Mouse (Mus musculus): ENCODE results near the gene Dysf. TPM values are rescaled to one million over a fixed set of nuclear protein-coding genes. Genes with fewer than 3 reads are reported as not detected.

Gene Dysf
- polyA plus RNA-seq, 1 experiment from 2014 or later: 13.2 TPM

DNA sequence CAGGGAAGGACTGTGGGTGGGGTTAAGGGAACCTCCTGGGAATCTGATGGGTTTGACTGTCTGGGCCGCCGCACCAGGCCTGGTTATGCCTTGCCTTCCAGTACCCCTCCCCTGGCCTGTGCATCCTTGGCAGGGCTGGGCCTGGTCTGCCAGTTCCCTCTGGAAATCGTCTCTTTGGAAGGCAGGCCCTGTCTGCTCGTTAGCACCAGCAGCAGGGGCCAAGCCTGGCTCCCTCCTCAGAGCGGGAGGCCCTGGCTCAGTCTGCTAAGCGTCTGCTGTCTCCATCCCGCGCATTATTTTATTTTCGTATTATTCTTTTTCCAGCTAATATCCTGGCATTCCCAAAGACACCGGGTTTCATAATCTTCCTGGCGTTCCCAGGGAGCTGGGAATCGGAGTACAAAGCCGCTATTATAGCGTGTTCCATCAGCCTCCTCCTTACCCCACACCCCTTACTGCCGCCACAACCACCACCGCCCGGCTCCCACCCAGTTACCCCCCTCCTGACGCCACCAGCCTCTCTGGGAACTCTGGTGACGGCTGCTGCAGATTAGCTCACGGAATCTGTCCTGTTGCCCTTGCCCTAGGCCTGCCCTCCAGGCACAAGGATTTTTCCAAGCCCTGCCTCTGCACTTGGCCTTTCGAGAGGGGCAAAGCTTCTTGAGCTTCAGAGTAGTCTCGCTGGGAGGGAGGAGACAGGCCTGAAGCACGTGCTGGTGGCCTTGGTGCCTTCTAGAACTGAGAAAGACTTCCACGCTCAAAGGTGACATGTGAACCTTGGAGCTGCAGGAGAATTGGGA, 111.5 kb downstream of the Dysf start:
- no peaks in the 10 kb centered on the region for H3K27me3 ChIP-seq (ENCODE audit: control insufficient read depth, insufficient read depth, low read length)
- no peaks in the 10 kb centered on the region for H3K9me3 ChIP-seq (replicated peaks; ENCODE audit: control insufficient read depth, low read length)
- H3K4me1 ChIP-seq (ENCODE audit: control insufficient read depth, insufficient read depth, low read length): peaks cover 9% of the 10 kb centered on the region
- H3K27ac ChIP-seq (ENCODE audit: low read length): no peak overlapping the region
- H3K36me3 ChIP-seq (ENCODE audit: control insufficient read depth, insufficient read depth): no peaks in the 10 kb centered on the region; the same call in 1 of the 2 replicates
- no peak overlapping the region for H3K9ac ChIP-seq (ENCODE audit: low read length)
- WGBS: 47% methylated on average over 24 of the region's 24 CpGs
- H3K4me3 ChIP-seq (ENCODE audit: low read length): no peak overlapping the region
- no peak for ATAC-seq (replicated peaks; ENCODE audit: extremely low read depth, insufficient read depth, low FRiP score)
- no peak overlapping the region for H3K4me2 ChIP-seq (ENCODE audit: low read depth, low read length)

DNA sequence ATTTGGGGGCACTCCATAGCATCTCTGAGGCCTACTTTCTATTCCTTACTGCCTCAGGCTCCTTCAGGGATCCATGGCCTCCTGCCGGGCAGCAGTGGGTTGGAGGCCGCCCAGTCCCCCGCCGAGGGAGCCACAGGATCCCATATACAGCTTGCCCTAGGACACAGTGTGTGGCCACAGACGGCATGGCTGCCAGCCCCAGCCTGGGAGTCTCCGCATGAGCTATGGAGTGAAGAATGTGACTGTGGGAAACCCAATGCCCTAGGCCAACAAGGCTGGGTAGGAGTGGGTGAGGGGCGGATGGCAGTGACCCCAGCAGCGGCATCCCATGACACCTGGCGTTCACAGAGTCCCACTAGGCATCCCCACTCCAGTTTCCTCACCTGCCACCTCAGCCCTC, 116.2 kb downstream of the Dysf start:
- Histone ChIP-seq H3K4me3 (ENCODE audit: low read length) (no peak overlapping the region), H3K27me3 (ENCODE audit: control insufficient read depth, insufficient read depth, low read length) (no peaks in the 10 kb centered on the region), H3K9me3 (replicated peaks; ENCODE audit: control insufficient read depth, low read length) (no peaks in the 10 kb centered on the region), H3K27ac (ENCODE audit: low read length) (no peak overlapping the region), H3K4me2 (ENCODE audit: low read depth, low read length) (no peak overlapping the region), H3K4me1 (ENCODE audit: control insufficient read depth, insufficient read depth, low read length) (peaks cover 9% of the 10 kb centered on the region), H3K9ac (ENCODE audit: low read length) (no peak overlapping the region), H3K36me3 (ENCODE audit: control insufficient read depth, insufficient read depth) (peaks cover 3% of the 10 kb centered on the region; the same call in 1 of the 2 replicates)
- ATAC-seq (replicated peaks; ENCODE audit: extremely low read depth, insufficient read depth, low FRiP score): no peak
- WGBS: 89% methylated on average over 9 of the region's 9 CpGs

DNA sequence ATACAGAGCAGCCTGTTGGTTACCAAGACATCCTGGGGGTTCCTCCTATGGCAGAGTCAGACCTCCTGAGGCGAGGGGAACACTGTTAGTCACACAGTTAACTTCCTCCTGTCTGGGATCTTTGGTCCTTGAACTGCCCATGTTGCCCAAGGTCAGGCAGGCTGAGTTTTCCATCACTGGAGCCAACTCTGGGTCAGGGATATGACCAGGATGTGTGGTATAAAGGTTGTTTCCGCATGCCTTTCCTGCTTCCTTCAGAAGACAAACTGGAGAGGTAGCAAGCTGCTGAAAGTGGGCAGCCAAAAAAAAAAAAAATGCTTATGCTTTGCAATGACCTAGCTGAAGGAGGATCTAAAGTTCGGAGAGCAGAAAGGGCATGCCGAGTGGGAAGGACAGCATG, 116.7 kb downstream of the Dysf start:
- peaks cover 9% of the 10 kb centered on the region for H3K4me1 ChIP-seq (ENCODE audit: control insufficient read depth, insufficient read depth, low read length)
- no peak for ATAC-seq (replicated peaks; ENCODE audit: extremely low read depth, insufficient read depth, low FRiP score)
- 74% methylated on average over 4 of the region's 4 CpGs for WGBS
- H3K4me2 ChIP-seq (ENCODE audit: low read depth, low read length): no peak overlapping the region
- no peak overlapping the region for H3K9ac ChIP-seq (ENCODE audit: low read length)
- no peaks in the 10 kb centered on the region for H3K9me3 ChIP-seq (replicated peaks; ENCODE audit: control insufficient read depth, low read length)
- no peak overlapping the region for H3K27ac ChIP-seq (ENCODE audit: low read length)
- H3K4me3 ChIP-seq (ENCODE audit: low read length): no peak overlapping the region
- peaks cover 5% of the 10 kb centered on the region; the same call in 1 of the 2 replicates for H3K36me3 ChIP-seq (ENCODE audit: control insufficient read depth, insufficient read depth)
- no peaks in the 10 kb centered on the region for H3K27me3 ChIP-seq (ENCODE audit: control insufficient read depth, insufficient read depth, low read length)

DNA sequence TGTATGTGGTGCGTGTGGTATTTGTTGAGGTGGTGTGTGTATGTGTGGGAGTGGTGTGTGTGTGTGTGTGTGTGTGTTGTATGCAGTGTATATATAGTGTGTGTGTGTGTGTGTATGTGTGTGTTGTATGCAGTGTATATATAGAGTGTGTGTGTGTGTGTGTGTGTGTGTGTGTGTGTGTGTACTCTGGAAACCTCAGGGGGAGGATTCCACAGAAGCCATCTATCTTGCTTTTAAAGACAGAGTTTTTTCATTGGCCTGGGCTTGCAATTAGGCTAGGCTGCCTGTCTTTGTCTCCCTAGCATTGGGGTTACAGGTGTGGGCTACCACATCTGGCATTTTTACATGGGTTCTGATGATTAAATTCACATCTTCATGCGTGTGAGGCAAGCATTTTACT, 119.8 kb downstream of the Dysf start:
- no peak overlapping the region for H3K9ac ChIP-seq (ENCODE audit: low read length)
- H3K27me3 ChIP-seq (ENCODE audit: control insufficient read depth, insufficient read depth, low read length): no peaks in the 10 kb centered on the region
- no peak overlapping the region for H3K4me3 ChIP-seq (ENCODE audit: low read length)
- H3K36me3 ChIP-seq (ENCODE audit: control insufficient read depth, insufficient read depth): peaks cover 5% of the 10 kb centered on the region; the same call in 1 of the 2 replicates
- H3K4me1 ChIP-seq (ENCODE audit: control insufficient read depth, insufficient read depth, low read length): peaks cover 3% of the 10 kb centered on the region
- no peak for ATAC-seq (replicated peaks; ENCODE audit: extremely low read depth, insufficient read depth, low FRiP score)
- no peak overlapping the region for H3K27ac ChIP-seq (ENCODE audit: low read length)
- H3K9me3 ChIP-seq (replicated peaks; ENCODE audit: control insufficient read depth, low read length): no peaks in the 10 kb centered on the region
- 86% methylated on average over 2 of the region's 2 CpGs for WGBS
- H3K4me2 ChIP-seq (ENCODE audit: low read depth, low read length): no peak overlapping the region

DNA sequence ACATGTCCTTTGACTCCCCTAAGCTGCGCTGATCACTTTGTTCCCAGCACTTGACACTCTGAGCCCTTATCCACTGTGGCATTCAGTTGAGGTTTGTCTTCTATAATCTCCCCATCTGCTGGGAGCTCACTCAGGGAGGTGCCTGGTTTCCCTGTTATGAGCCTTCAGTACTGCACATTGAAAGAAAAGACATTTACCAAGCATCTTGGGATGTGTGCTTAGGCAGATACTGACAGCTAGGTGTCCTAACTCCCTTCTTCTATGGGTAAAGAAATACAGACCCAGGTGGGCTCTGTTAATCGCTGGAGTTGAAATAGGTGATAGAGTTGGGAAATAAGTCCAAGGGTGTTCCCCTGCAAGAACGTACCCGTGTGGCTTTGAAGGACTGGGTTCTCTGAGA, 122.5 kb downstream of the Dysf start:
- Histone ChIP-seq H3K4me3 (ENCODE audit: low read length) (no peak overlapping the region), H3K9me3 (replicated peaks; ENCODE audit: control insufficient read depth, low read length) (no peaks in the 10 kb centered on the region), H3K4me1 (ENCODE audit: control insufficient read depth, insufficient read depth, low read length) (peaks cover 3% of the 10 kb centered on the region; the same call in 1 of the 2 replicates), H3K27me3 (ENCODE audit: control insufficient read depth, insufficient read depth, low read length) (no peaks in the 10 kb centered on the region), H3K4me2 (ENCODE audit: low read depth, low read length) (no peak overlapping the region), H3K36me3 (ENCODE audit: control insufficient read depth, insufficient read depth) (peaks cover 2% of the 10 kb centered on the region; the same call in 1 of the 2 replicates), H3K9ac (ENCODE audit: low read length) (no peak overlapping the region), H3K27ac (ENCODE audit: low read length) (no peak overlapping the region)
- ATAC-seq (replicated peaks; ENCODE audit: extremely low read depth, insufficient read depth, low FRiP score): no peak
- WGBS: 84% methylated on average over 4 of the region's 4 CpGs

DNA sequence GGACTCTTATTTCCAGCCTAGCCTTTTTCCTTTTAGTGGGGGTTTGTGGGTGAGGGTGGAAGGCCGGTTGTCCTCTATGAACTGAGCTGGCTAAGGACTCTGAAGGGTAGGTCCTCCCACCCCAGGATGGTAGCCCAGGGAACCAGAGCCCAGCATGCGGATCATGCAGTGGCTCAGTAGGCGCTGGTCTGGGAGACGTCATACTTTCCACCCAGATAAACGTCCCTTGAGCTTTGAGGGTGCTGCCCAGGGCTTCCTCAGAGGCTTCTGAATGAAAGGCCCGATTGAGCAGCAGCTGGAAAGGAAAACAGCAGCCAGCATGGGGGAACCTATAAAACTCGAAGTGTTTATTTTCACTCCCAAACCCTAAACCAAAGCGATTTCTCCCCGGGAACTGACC, 123.1 kb downstream of the Dysf start:
- no peaks in the 10 kb centered on the region for H3K9me3 ChIP-seq (replicated peaks; ENCODE audit: control insufficient read depth, low read length)
- H3K4me2 ChIP-seq (ENCODE audit: low read depth, low read length): no peak overlapping the region
- H3K9ac ChIP-seq (ENCODE audit: low read length): no peak overlapping the region
- H3K27ac ChIP-seq (ENCODE audit: low read length): no peak overlapping the region
- H3K4me3 ChIP-seq (ENCODE audit: low read length): no peak overlapping the region
- no peaks in the 10 kb centered on the region for H3K27me3 ChIP-seq (ENCODE audit: control insufficient read depth, insufficient read depth, low read length)
- peaks cover 3% of the 10 kb centered on the region; the same call in 1 of the 2 replicates for H3K4me1 ChIP-seq (ENCODE audit: control insufficient read depth, insufficient read depth, low read length)
- H3K36me3 ChIP-seq (ENCODE audit: control insufficient read depth, insufficient read depth): peaks cover 2% of the 10 kb centered on the region; the same call in 1 of the 2 replicates
- no peak for ATAC-seq (replicated peaks; ENCODE audit: extremely low read depth, insufficient read depth, low FRiP score)
- 52% methylated on average over 9 of the region's 9 CpGs for WGBS

DNA sequence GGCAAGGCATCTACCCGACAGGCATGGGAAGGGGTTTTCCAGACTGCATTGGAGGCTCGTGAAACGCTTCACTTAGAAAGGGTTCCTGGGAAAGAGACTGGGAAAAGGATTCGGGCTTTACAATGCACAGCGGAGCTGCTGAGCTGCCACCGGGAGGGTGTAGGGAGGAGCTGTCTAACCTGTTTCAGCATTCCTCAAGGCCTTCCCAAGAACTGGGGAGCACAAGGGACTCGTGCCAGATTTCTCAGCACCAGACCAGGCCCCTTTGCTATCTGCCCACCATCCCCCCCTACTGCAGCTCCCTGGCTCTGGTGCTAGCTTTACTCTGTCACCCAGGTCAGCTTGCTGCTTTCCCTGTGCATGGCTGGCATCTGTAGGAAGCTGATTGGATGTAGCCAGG, 124.7 kb downstream of the Dysf start:
- Histone ChIP-seq H3K4me2 (ENCODE audit: low read depth, low read length) (no peak overlapping the region), H3K9ac (ENCODE audit: low read length) (no peak overlapping the region), H3K27me3 (ENCODE audit: control insufficient read depth, insufficient read depth, low read length) (no peaks in the 10 kb centered on the region), H3K36me3 (ENCODE audit: control insufficient read depth, insufficient read depth) (peaks cover 2% of the 10 kb centered on the region; the same call in 1 of the 2 replicates), H3K4me3 (ENCODE audit: low read length) (no peak overlapping the region), H3K9me3 (replicated peaks; ENCODE audit: control insufficient read depth, low read length) (no peaks in the 10 kb centered on the region), H3K27ac (ENCODE audit: low read length) (no peak overlapping the region), H3K4me1 (ENCODE audit: control insufficient read depth, insufficient read depth, low read length) (peaks cover 3% of the 10 kb centered on the region; the same call in 1 of the 2 replicates)
- 64% methylated on average over 7 of the region's 7 CpGs for WGBS
- ATAC-seq (replicated peaks; ENCODE audit: extremely low read depth, insufficient read depth, low FRiP score): no peak

DNA sequence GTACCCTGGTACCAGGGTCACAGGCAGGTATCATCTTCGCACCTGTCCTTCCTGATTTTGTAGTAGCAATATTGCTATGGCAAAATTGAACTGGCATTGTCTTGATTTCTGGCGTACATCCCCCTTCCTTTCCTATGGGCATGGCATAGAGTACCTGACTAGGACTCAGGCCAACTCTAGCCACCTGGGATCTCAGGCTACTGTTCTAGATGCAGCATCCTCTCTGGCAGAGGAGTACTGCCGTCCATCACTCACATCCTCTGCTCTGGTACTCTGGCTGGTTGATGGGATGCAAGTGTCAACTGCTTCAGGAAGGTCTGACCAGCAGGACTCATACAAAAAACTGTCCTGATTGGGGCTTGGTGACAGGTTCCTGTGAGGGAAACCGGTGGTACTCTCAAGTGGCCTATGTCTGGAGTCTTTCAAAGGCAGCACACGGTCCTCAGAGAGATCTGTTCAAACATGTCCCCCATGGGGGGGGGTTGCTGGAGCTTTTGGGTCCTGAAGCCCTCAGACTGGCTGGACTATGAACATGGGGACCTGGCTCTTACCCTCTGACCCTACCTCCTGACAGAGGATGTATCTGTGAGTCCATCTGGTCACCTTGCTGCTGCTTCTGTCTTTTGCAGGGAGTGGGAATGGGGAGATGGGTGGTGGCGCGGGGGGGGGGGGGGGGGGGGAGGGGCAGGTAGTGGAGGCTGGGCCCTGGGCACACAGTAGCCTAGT, 125.8 kb downstream of the Dysf start:
- Histone ChIP-seq H3K27ac (ENCODE audit: low read length) (no peak overlapping the region), H3K4me1 (ENCODE audit: control insufficient read depth, insufficient read depth, low read length) (peaks cover 3% of the 10 kb centered on the region)

More for the DNA sequence above, 125.8 kb downstream of the Dysf start:
- WGBS: 53% methylated on average over 5 of the region's 7 CpGs
- peaks cover 2% of the 10 kb centered on the region; the same call in 1 of the 2 replicates for H3K36me3 ChIP-seq (ENCODE audit: control insufficient read depth, insufficient read depth)
- no peak overlapping the region for H3K4me2 ChIP-seq (ENCODE audit: low read depth, low read length)
- no peak overlapping the region for H3K4me3 ChIP-seq (ENCODE audit: low read length)
- no peaks in the 10 kb centered on the region for H3K27me3 ChIP-seq (ENCODE audit: control insufficient read depth, insufficient read depth, low read length)
- ATAC-seq (replicated peaks; ENCODE audit: extremely low read depth, insufficient read depth, low FRiP score): no peak
- H3K9ac ChIP-seq (ENCODE audit: low read length): no peak overlapping the region
- no peaks in the 10 kb centered on the region for H3K9me3 ChIP-seq (replicated peaks; ENCODE audit: control insufficient read depth, low read length)
